Mouse (Mus musculus) embryonic facial prominence, embryonic 10.5 days (tissue): ENCODE results near the gene 1700001J03Rik. TPM values are rescaled to one million over a fixed set of nuclear protein-coding genes. Genes with fewer than 3 reads are reported as not detected.
"Not testable (repeated sequence)": the region's sequence is repeated elsewhere in the genome, so short reads cannot be mapped to it uniquely, and the experiment has no call there.

Experiments
- DNase-seq: peaks from one replicate; pipeline ENCODE4 v3.0.0-alpha.2; 2017; ENCODE audit warnings: low spot score
- H3K27ac ChIP-seq: fragments of 300-500 bp; sonication (generic); replicated peaks from 2 replicates; pipeline ENCODE4 v1.5.1; 2016; ENCODE audit warnings: mild to moderate bottlenecking
- H3K27me3 ChIP-seq: fragments of 300-500 bp; sonication (generic); replicated peaks from 2 replicates; pipeline ENCODE4 v1.6.1; 2016; ENCODE audit warnings: low read depth, mild to moderate bottlenecking; ENCODE audit not compliant: poor library complexity, severe bottlenecking
- H3K36me3 ChIP-seq: fragments of 300-500 bp; sonication (generic); replicated peaks from 2 replicates; pipeline ENCODE4 v1.6.1; 2016; ENCODE audit warnings: mild to moderate bottlenecking, moderate library complexity
- H3K4me1 ChIP-seq: fragments of 300-500 bp; sonication (generic); 2 replicates; pipeline ENCODE4 v1.6.1; 2016
- H3K4me3 ChIP-seq: fragments of 300-500 bp; sonication (generic); 2 replicates; pipeline ENCODE4 v1.5.1; 2016; ENCODE audit warnings: mild to moderate bottlenecking, moderate library complexity
- H3K9me3 ChIP-seq: fragments of 300-500 bp; sonication (generic); 2 replicates; pipeline ENCODE4 v1.6.1; 2016; ENCODE audit warnings: mild to moderate bottlenecking
- WGBS: fragments of 180-500 bp; shearing (Covaris S2); methylation state at CpG from one replicate; pipeline ENCODE4 v1.1.7; 2016; 5-methylcytosine and 5-hydroxymethylcytosine counted together
- polyA plus RNA-seq: library from polyadenylated mRNA; unstranded; fragments of >200 nt; fragmentation: Nextera tagmentation; extraction: Ambion mirVana; gene quantifications from 2 replicates; pipeline ENCODE4 v1.2.1, GENCODE M21; 2016

The 1700001J03Rik gene
- polyA plus RNA-seq, 1 experiment from 2014 or later = not detected

DNA sequence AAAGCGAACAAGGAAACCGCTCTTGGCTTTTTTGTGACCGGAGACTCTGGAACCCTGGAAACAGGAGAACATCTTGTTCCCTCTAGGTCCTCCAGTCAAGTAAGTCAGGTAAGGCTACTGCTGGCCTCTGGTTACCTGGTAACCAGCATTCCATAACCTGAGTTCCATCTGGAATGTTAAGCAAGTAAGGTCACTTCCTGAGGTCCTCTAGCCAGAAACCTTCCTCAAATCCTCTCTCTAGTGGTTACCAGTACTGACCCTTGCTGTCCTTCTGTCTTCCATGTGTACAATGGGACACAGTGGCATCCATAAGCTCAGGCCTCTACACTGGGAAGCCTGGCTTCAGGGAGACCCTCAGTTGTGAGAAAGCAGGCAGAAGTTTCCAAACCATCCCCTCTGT lies 24.7 kb downstream of the 1700001J03Rik start, which contains the start of gene Gm5565:
TSS of gene Gm5565 (minus strand) at position 101 of the 400 bp plus-strand sequence.
- peaks cover 20% of the 10 kb centered on the region for H3K9me3 ChIP-seq
- H3K27me3 ChIP-seq, H3K27ac ChIP-seq, DNase-seq, H3K36me3 ChIP-seq, H3K4me3 ChIP-seq, H3K4me1 ChIP-seq: not testable (repeated sequence)
- 89% methylated on average over 3 of the region's 3 CpGs for WGBS

DNA sequence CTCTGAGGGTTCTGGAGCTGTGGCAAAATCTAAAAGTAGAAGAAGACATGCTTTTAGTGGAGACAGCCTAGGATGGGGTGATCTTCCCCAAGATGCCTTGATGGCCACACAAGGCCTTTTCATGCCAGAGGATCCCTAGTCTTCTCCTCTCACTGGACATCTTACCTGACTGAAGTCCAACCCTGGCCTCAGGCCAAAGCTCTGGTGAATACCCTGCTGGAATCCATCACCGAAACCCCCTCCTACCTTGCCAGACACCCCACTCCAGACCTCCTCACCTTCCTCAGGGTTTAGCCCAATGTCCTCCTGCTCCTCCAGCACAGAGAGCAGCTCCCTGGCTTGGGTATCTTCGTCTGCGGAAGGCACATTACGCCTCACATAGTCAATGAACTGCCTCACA lies 26.8 kb downstream of the 1700001J03Rik start:
- H3K9me3 ChIP-seq = peaks cover 24% of the 10 kb centered on the region
- not testable (repeated sequence) for DNase-seq, H3K36me3 ChIP-seq, H3K27me3 ChIP-seq, H3K4me1 ChIP-seq, H3K4me3 ChIP-seq, H3K27ac ChIP-seq
- WGBS = 91% methylated on average over 4 of the region's 4 CpGs

DNA sequence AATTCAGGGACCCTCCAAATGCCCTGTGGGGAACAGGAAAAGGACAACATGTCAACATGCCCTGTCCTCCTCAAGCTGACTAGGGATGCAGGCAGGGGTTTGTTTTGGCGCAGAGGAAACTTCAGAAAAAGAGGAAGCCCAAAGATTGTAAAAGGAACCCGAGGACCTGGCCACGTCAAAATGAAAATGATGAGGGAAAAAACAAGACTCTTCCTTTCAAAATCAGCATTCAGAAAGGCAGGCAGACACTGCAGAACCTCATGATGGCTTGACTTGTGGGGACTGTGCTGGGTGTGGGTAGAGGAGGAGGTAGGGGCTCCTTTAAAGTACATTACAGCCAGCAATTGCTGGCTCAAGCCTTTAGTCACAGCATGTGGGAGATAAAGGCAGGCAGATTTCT lies 34.6 kb downstream of the 1700001J03Rik start:
- DNase-seq = no peak
- Histone ChIP-seq H3K4me3 (no peak overlapping the region), H3K4me1 (no peaks in the 10 kb centered on the region), H3K9me3 (peaks cover 32% of the 10 kb centered on the region), H3K36me3 (no peaks in the 10 kb centered on the region), H3K27ac (no peak overlapping the region), H3K27me3 (no peaks in the 10 kb centered on the region)
- 73% methylated on average over 3 of the region's 3 CpGs for WGBS

DNA sequence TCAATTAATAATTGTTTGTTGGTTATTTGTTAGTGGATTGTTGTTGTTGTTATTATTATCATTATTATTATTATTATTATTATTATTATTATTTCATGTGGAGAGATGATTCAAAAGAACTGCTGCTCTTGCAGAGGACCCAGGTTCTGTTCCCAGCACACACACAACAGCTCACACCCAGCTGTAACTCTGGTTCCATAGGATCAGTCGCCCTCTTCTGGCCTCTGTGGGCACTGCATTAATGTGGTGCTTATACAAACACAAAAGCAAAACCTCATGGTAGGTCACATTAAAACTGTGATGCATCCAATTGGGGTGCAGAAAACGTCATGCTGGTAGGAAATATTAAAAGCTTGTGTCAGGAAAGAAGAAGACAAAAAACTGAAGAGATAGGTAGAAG lies 37.2 kb downstream of the 1700001J03Rik start:
- H3K27me3 ChIP-seq = no peaks in the 10 kb centered on the region
- H3K27ac ChIP-seq = no peak overlapping the region
- no peak overlapping the region for H3K4me3 ChIP-seq
- no peaks in the 10 kb centered on the region for H3K36me3 ChIP-seq
- H3K4me1 ChIP-seq = no peaks in the 10 kb centered on the region
- DNase-seq = peak; percentile 22
- H3K9me3 ChIP-seq = peaks cover 45% of the 10 kb centered on the region
- WGBS = 42% methylated on average over 2 of the region's 2 CpGs

Other genes with a start within 250 kb of the 1700001J03Rik start
- gene Cyp3a25, start 175.7 kb downstream of the 1700001J03Rik start, polyA plus RNA-seq = not detected in 2 replicates
- not detected in 2 replicates for gene Cyp3a59, start 106.0 kb downstream of the 1700001J03Rik start, polyA plus RNA-seq
- gene Gm5565, start 24.8 kb downstream of the 1700001J03Rik start, polyA plus RNA-seq = not detected in 2 replicates
- not detected in 2 replicates for gene Gm6309, start 14.6 kb downstream of the 1700001J03Rik start, polyA plus RNA-seq
- 28.7 and 30.7 TPM in 2 replicates for gene Rnf6, start 36.3 kb upstream of the 1700001J03Rik start, polyA plus RNA-seq
- gene Cdk8, start 45.9 kb upstream of the 1700001J03Rik start, polyA plus RNA-seq = 25.0 and 26.6 TPM in 2 replicates
- gene Wasf3, start 199.7 kb upstream of the 1700001J03Rik start, polyA plus RNA-seq = 7.7 and 8.7 TPM in 2 replicates